Mouse (Mus musculus): ENCODE results near the gene Tmtc2.

DNA sequence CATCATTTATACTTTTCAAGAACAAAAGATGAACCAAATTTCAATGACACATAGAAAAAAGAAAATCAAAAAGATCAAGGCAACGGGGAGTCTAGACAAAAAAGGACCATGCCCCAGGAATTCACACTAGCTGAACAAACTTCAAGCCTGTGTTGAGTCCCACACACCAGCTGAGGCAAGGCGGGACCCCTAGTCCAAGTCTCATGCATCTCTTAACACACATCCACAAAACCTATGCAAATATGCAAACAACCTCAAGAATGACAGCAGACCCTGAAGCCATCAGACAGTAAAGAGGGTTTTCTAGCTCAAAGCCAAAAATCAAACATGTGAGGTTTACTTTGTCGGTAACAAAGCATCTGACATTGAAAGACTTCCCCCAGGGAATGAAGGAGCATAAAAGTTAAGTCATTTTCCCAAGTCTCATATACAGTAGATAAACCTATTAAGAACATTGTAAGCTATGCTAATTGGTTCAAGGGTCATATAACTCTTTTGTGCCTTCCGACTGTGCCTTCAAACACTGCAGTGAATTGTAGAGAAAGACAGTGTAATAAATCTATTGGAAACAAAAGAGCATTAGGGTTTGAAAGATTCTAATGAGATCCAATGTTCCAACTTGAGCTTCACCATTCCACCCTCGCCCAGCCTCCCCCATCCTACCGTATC, 100.0 kb downstream of the Tmtc2 start:
- TF ChIP-seq POLR2A (IDR thresholded peaks at IDR 0.05; ENCODE audit: low read depth, low read length) (no peak), CTCF (IDR thresholded peaks at IDR 0.05; ENCODE audit: extremely low read depth, insufficient read length, insufficient replicate concordance, low read depth, low read length) (no peak)

Data from small intestine, adult 2 months (tissue).